Mouse (Mus musculus): ENCODE measurements around the gene Kcna3. TPM values are rescaled to one million over a fixed set of nuclear protein-coding genes. Genes with fewer than 3 reads are reported as not detected.

Kcna3 gene
- polyA plus RNA-seq (2017; shearing (Covaris generic)), result 100 to 1,000 TPM in 1 of 2 experiments, 10 to 100 TPM in 1; 44.9 to 133 TPM

GRCm38 (mm10) chr3:107035521-107036457 lies at the start of gene Kcna3:
Kcna3 (plus strand) TSS chr3:107036169.

Other genes starting within 250 kb of the Kcna3 start
- gene Cd53, start 246.0 kb upstream of the Kcna3 start, polyA plus RNA-seq (2017; shearing (Covaris generic)), result 1,000 to 10,000 TPM in 1 of 2 experiments, 100 to 1,000 TPM in 1; 844 to 1,105 TPM
- under 1 TPM in 1 of 2 experiments, not detected in 1; 0.45 TPM for gene Olfr266, start 209.9 kb upstream of the Kcna3 start, polyA plus RNA-seq (2017; shearing (Covaris generic))
- 1 to 10 TPM in 1 of 2 experiments, under 1 TPM in 1; 0.11 to 1.4 TPM for gene Kcna2, start 65.0 kb downstream of the Kcna3 start, polyA plus RNA-seq (2017; shearing (Covaris generic))
- not detected for gene Kcna10, start 146.9 kb downstream of the Kcna3 start, polyA plus RNA-seq (2017; shearing (Covaris generic))
- gene Cym, start 185.6 kb downstream of the Kcna3 start, polyA plus RNA-seq (2017; shearing (Covaris generic)), result not detected
- gene A630076J17Rik, start 194.4 kb downstream of the Kcna3 start, polyA plus RNA-seq (2017; shearing (Covaris generic)), result under 1 TPM in 1 of 2 experiments, not detected in 1; 0.16 TPM
- under 1 TPM in 1 of 2 experiments, not detected in 1; 0.09 TPM for gene Prok1, start 203.5 kb downstream of the Kcna3 start, polyA plus RNA-seq (2017; shearing (Covaris generic))
- gene Lamtor5, start 242.7 kb downstream of the Kcna3 start, polyA plus RNA-seq (2017; shearing (Covaris generic)), result 100 to 1,000 TPM; 226 to 286 TPM